Mouse (Mus musculus): ENCODE data around the gene Emp2. TPM values are rescaled to one million over a fixed set of nuclear protein-coding genes. Genes with fewer than 3 reads are reported as not detected.
A peak's percentile ranks its signal among the peaks of the same experiment; 100 is the strongest.

Gene Emp2
- polyA plus RNA-seq (2015; fragmentation: Nextera tagmentation; extraction: Ambion mirVana): 1.2 and 1.5 TPM in 2 replicates

DNA sequence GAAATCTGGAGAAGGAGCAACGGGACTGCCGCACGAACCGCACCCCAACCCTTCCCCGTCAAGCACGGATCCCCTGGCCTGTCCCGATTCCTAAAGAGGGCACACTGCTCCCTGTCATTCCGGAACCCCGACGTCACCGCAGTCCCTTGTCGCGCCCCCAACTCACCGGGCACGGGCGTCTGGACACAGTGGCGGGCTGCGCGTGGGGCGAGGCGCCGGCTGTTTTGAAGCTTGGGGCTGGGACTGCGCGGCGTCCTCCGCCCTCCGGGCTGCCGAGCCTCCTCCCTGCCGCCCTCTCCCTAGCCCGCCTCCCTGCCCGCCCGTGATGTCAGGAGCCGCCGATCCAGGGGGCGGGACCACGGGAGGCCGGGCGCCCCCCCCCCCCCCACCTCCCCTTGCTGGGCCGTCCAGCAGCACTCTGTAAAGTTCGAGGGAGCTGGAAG lies at the start of gene Emp2:
Gene Emp2 (minus strand): TSS at position 323 of the 443 bp plus-strand sequence.
- Histone ChIP-seq H3K27ac (ENCODE audit: low read depth) (no peak within 1 kb of the TSS), H3K36me3 (replicated peaks; ENCODE audit: insufficient read depth, low read length) (no peaks in the 10 kb centered on the region), H3K4me2 (ENCODE audit: low read depth, low read length) (peak within 1 kb of the TSS; percentile 74), H3K4me1 (ENCODE audit: insufficient read depth) (no peaks in the 10 kb centered on the region), H3K9me3 (ENCODE audit: low read length) (no peaks in the 10 kb centered on the region), H3K27me3 (ENCODE audit: insufficient read depth, low read length) (peaks cover 15% of the 10 kb centered on the region; the same call in 1 of the 2 replicates), H3K4me3 (ENCODE audit: low read depth, low read length) (peak within 1 kb of the TSS; percentile 52), H3K9ac (replicated peaks) (peak within 1 kb of the TSS; percentile 46; the same call in 1 of the 2 replicates)
- peak; percentile 77 for ATAC-seq
- peak; percentile 50 for DNase-seq
- no peak for TF ChIP-seq EP300 (IDR thresholded peaks at IDR 0.05; ENCODE audit: low read depth)
- TF ChIP-seq CTCF (IDR thresholded peaks at IDR 0.05; ENCODE audit: low read depth): no peak
- WGBS (ENCODE audit: insufficient replicate concordance): under 1% methylated on average over 25 of the region's 40 CpGs

- 67% methylated on average over 1 of the region's 1 CpGs for WGBS (ENCODE audit: insufficient replicate concordance)
- no peak for DNase-seq
- ATAC-seq: no peak
These were observed 49.3 kb upstream of the Emp2 start for GRCm38 (mm10) chr16:10363061-10363460.

GRCm38 (mm10) chr16:10359241-10359640 lies 45.5 kb upstream of the Emp2 start:
- Histone ChIP-seq H3K4me1 (ENCODE audit: insufficient read depth) (peaks cover 7% of the 10 kb centered on the region; the same call in 1 of the 2 replicates), H3K36me3 (replicated peaks; ENCODE audit: insufficient read depth, low read length) (no peaks in the 10 kb centered on the region), H3K27ac (ENCODE audit: low read depth) (no peak overlapping the region), H3K9me3 (ENCODE audit: low read length) (no peaks in the 10 kb centered on the region), H3K9ac (replicated peaks) (no peak overlapping the region), H3K27me3 (ENCODE audit: insufficient read depth, low read length) (no peaks in the 10 kb centered on the region), H3K4me2 (ENCODE audit: low read depth, low read length) (no peak overlapping the region), H3K4me3 (ENCODE audit: low read depth, low read length) (no peak overlapping the region)
- no peak for TF ChIP-seq CTCF (IDR thresholded peaks at IDR 0.05; ENCODE audit: low read depth)
- TF ChIP-seq EP300 (IDR thresholded peaks at IDR 0.05; ENCODE audit: low read depth): no peak
- ATAC-seq (no peak), DNase-seq (no peak)
- WGBS (ENCODE audit: insufficient replicate concordance): 77% methylated on average over 6 of the region's 6 CpGs

More at GRCm38 (mm10) chr16:10363061-10363460, 49.3 kb upstream of the Emp2 start:
- no peaks in the 10 kb centered on the region for H3K27me3 ChIP-seq (ENCODE audit: insufficient read depth, low read length)
- no peak overlapping the region for H3K27ac ChIP-seq (ENCODE audit: low read depth)
- no peak overlapping the region for H3K4me3 ChIP-seq (ENCODE audit: low read depth, low read length)
- TF ChIP-seq CTCF (IDR thresholded peaks at IDR 0.05; ENCODE audit: low read depth) (no peak), EP300 (IDR thresholded peaks at IDR 0.05; ENCODE audit: low read depth) (no peak)
- no peaks in the 10 kb centered on the region for H3K36me3 ChIP-seq (replicated peaks; ENCODE audit: insufficient read depth, low read length)
- no peak overlapping the region for H3K4me2 ChIP-seq (ENCODE audit: low read depth, low read length)
- H3K4me1 ChIP-seq (ENCODE audit: insufficient read depth): peaks cover 2% of the 10 kb centered on the region; the same call in 1 of the 2 replicates
- H3K9ac ChIP-seq (replicated peaks): no peak overlapping the region
- H3K9me3 ChIP-seq (ENCODE audit: low read length): no peaks in the 10 kb centered on the region

- Histone ChIP-seq H3K36me3 (replicated peaks; ENCODE audit: insufficient read depth, low read length) (no peaks in the 10 kb centered on the region), H3K4me1 (ENCODE audit: insufficient read depth) (peaks cover 7% of the 10 kb centered on the region; the same call in 1 of the 2 replicates), H3K27ac (ENCODE audit: low read depth) (no peak overlapping the region), H3K27me3 (ENCODE audit: insufficient read depth, low read length) (no peaks in the 10 kb centered on the region), H3K9ac (replicated peaks) (no peak overlapping the region), H3K4me3 (ENCODE audit: low read depth, low read length) (no peak overlapping the region), H3K4me2 (ENCODE audit: low read depth, low read length) (peak overlapping the region; percentile 47), H3K9me3 (ENCODE audit: low read length) (no peaks in the 10 kb centered on the region)
- ATAC-seq (peak; percentile 96), DNase-seq (peak; percentile 74)
- TF ChIP-seq EP300 (IDR thresholded peaks at IDR 0.05; ENCODE audit: low read depth) (no peak), CTCF (IDR thresholded peaks at IDR 0.05; ENCODE audit: low read depth) (no peak)
- 15% methylated on average over 29 of the region's 30 CpGs for WGBS (ENCODE audit: insufficient replicate concordance)
These were observed 44.5 kb upstream of the Emp2 start for GRCm38 (mm10) chr16:10358010-10358934.

DNA sequence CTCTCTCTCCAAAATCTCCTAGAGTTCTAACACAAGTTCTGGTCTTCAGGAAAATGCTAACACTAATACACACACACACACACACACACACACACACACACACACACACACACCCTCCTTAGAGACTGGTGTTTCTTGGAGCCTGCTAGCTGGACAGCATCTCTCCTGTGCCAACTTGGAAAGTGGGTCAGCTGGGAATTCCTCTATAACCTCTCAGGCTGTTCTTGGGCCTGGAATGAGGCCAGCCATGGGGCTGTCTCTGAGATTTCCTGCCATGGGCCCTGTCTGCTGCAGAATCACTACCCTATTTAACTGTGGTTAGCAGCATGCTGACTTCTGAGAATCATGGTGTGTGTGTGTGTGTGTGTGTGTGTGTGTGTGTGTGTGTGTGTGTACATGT lies 41.2 kb upstream of the Emp2 start:
- no peak for TF ChIP-seq CTCF (IDR thresholded peaks at IDR 0.05; ENCODE audit: low read depth)
- no peak for TF ChIP-seq EP300 (IDR thresholded peaks at IDR 0.05; ENCODE audit: low read depth)
- no peak for DNase-seq
- Histone ChIP-seq H3K9ac (replicated peaks) (no peak overlapping the region), H3K4me3 (ENCODE audit: low read depth, low read length) (no peak overlapping the region), H3K9me3 (ENCODE audit: low read length) (no peaks in the 10 kb centered on the region), H3K27ac (ENCODE audit: low read depth) (no peak overlapping the region), H3K27me3 (ENCODE audit: insufficient read depth, low read length) (no peaks in the 10 kb centered on the region), H3K4me2 (ENCODE audit: low read depth, low read length) (no peak overlapping the region), H3K4me1 (ENCODE audit: insufficient read depth) (peaks cover 7% of the 10 kb centered on the region; the same call in 1 of the 2 replicates), H3K36me3 (replicated peaks; ENCODE audit: insufficient read depth, low read length) (no peaks in the 10 kb centered on the region)
- no peak for ATAC-seq

DNA sequence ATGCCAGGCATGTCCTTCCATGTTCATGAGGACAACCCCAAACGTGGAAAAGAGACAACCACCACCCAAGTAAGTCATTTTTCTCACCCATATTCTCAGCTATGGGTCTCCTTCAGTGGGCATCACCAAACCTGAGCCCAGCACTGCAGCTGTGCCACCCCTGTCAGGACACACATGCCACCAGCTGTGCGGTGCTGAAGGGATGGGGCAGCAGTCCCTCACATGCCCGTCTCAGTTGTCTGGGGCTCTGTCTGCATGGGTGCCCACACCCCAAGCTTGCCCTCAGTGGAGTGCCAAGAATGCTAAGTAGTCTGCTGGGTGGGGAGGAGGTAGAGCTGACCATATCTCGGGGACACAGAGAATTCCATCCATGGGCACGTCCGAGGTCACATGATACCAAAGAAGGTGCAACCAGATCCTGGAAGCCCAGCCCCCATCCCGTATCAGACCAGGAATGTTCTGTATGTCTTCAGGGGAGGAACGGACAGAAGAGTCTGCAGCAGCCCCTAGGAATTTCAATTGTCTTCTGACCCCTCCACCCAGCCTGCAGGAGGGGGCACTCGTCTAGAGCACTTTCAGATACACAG lies 37.4 kb upstream of the Emp2 start:
- Histone ChIP-seq H3K36me3 (replicated peaks; ENCODE audit: insufficient read depth, low read length) (no peaks in the 10 kb centered on the region), H3K4me2 (ENCODE audit: low read depth, low read length) (no peak overlapping the region), H3K9me3 (ENCODE audit: low read length) (no peaks in the 10 kb centered on the region), H3K9ac (replicated peaks) (no peak overlapping the region), H3K27me3 (ENCODE audit: insufficient read depth, low read length) (no peaks in the 10 kb centered on the region), H3K4me3 (ENCODE audit: low read depth, low read length) (no peak overlapping the region), H3K27ac (ENCODE audit: low read depth) (no peak overlapping the region), H3K4me1 (ENCODE audit: insufficient read depth) (no peaks in the 10 kb centered on the region)
- 58% methylated on average over 9 of the region's 9 CpGs for WGBS (ENCODE audit: insufficient replicate concordance)
- ATAC-seq (no peak), DNase-seq (no peak)
- TF ChIP-seq EP300 (IDR thresholded peaks at IDR 0.05; ENCODE audit: low read depth): no peak
- no peak for TF ChIP-seq CTCF (IDR thresholded peaks at IDR 0.05; ENCODE audit: low read depth)

All from liver, postnatal 0 days (tissue).